Mouse (Mus musculus): Measurements from ENCODE around the gene 1700025F22Rik. TPM values are rescaled to one million over a fixed set of nuclear protein-coding genes. Genes with fewer than 3 reads are reported as not detected.
A peak's percentile ranks its signal among the peaks of the same experiment; 100 is the strongest.
"Not testable (repeated sequence)": the region's sequence is repeated elsewhere in the genome, so short reads cannot be mapped to it uniquely, and the experiment has no call there.

The 1700025F22Rik gene
- polyA plus RNA-seq (2015; fragmentation: Nextera tagmentation; extraction: Ambion mirVana), result not detected in 2 replicates

DNA sequence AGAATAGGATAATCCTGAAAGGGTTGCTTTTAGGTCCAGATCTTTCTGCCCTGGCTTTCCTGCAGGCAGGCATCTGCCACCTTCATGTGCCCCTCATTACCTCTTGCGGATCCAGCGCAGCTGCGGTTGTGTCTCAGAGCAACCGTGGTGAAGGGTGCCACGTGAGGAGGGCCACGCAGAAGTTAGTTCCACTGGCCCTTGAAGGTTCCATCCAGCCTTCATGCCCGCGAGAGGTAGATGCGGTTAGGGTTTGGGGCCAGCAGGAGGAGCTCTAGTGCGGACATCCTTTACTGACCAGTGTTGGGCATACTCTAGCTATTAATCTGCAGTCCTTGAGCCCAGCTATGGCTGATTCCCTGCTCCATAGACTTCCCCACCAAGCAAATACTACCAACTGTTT lies at the start of gene 1700025F22Rik:
Gene 1700025F22Rik, minus strand, starts transcription at position 149 of the 400 bp plus-strand sequence.
- ATAC-seq (ENCODE audit: insufficient number of reproducible peaks, insufficient read depth, low FRiP score, low TSS enrichment, low read depth), result no peak
- WGBS, result 27% methylated on average over 10 of the region's 10 CpGs
- H3K9me3 ChIP-seq, result no peaks in the 10 kb centered on the region

GRCm38 (mm10) chr19:11196546-11196945 lies 31.4 kb upstream of the 1700025F22Rik start, which contains the start of gene Ms4a13:
Gene Ms4a13 (minus strand): TSS chr19:11196737.
- no peaks in the 10 kb centered on the region for H3K27me3 ChIP-seq
- no peaks in the 10 kb centered on the region for H3K4me1 ChIP-seq
- 60% methylated on average over 12 of the region's 12 CpGs for WGBS
- H3K4me3 ChIP-seq, result no peak within 1 kb of the TSS
- no peak within 1 kb of the TSS for H3K4me2 ChIP-seq
- H3K27ac ChIP-seq, result no peak within 1 kb of the TSS
- no peaks in the 10 kb centered on the region for H3K36me3 ChIP-seq
- H3K9me3 ChIP-seq, result no peaks in the 10 kb centered on the region
- no peak for ATAC-seq (ENCODE audit: insufficient number of reproducible peaks, insufficient read depth, low FRiP score, low TSS enrichment, low read depth)
- H3K9ac ChIP-seq, result no peak within 1 kb of the TSS

More for the DNA sequence above, at the start of gene 1700025F22Rik:
- H3K4me2 ChIP-seq, result no peak within 1 kb of the TSS
- H3K27ac ChIP-seq, result no peak within 1 kb of the TSS
- H3K9ac ChIP-seq, result no peak within 1 kb of the TSS
- no peaks in the 10 kb centered on the region for H3K27me3 ChIP-seq
- no peaks in the 10 kb centered on the region for H3K4me1 ChIP-seq
- no peaks in the 10 kb centered on the region for H3K36me3 ChIP-seq
- no peak within 1 kb of the TSS for H3K4me3 ChIP-seq

GRCm38 (mm10) chr19:11192552-11192951 lies 27.4 kb upstream of the 1700025F22Rik start:
- no peak overlapping the region for H3K9ac ChIP-seq
- H3K4me1 ChIP-seq, result no peaks in the 10 kb centered on the region
- no peak overlapping the region for H3K4me3 ChIP-seq
- no peaks in the 10 kb centered on the region for H3K27me3 ChIP-seq
- no peak overlapping the region for H3K27ac ChIP-seq
- ATAC-seq (ENCODE audit: insufficient number of reproducible peaks, insufficient read depth, low FRiP score, low TSS enrichment, low read depth), result no peak
- H3K36me3 ChIP-seq, result no peaks in the 10 kb centered on the region
- WGBS, result 43% methylated on average over 1 of the region's 1 CpGs
- H3K4me2 ChIP-seq, result no peak overlapping the region
- H3K9me3 ChIP-seq, result no peaks in the 10 kb centered on the region

GRCm38 (mm10) chr19:11184121-11184520 lies 19.0 kb upstream of the 1700025F22Rik start:
- Histone ChIP-seq H3K4me3 (no peak overlapping the region), H3K9ac (no peak overlapping the region), H3K36me3 (no peaks in the 10 kb centered on the region), H3K27me3 (no peaks in the 10 kb centered on the region), H3K27ac (no peak overlapping the region), H3K9me3 (no peaks in the 10 kb centered on the region), H3K4me2 (no peak overlapping the region), H3K4me1 (no peaks in the 10 kb centered on the region)
- WGBS, result 13% methylated on average over 5 of the region's 5 CpGs
- no peak for ATAC-seq (ENCODE audit: insufficient number of reproducible peaks, insufficient read depth, low FRiP score, low TSS enrichment, low read depth)

DNA sequence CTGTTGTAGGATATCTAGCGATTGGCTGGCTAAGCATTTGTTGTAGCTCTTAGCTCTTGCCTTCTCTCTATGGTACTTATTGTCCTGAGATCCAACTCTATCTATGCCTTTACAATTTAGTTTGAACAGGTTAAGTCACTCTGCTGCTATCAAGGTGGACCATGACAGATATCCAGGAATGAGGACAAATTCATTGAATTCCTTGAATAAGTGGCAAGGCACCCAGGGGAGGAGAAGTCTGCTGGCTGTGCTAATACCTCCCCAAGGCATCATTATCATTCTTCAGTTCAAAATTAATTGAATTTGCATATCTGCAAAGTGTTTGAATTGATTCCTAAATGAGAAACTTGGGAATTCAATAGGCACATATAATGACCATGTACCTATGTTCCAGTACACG lies 12.3 kb upstream of the 1700025F22Rik start:
- H3K36me3 ChIP-seq, result no peaks in the 10 kb centered on the region
- H3K27me3 ChIP-seq, result no peaks in the 10 kb centered on the region
- no peak overlapping the region for H3K27ac ChIP-seq
- no peak overlapping the region for H3K4me3 ChIP-seq
- no peak overlapping the region for H3K9ac ChIP-seq
- no peaks in the 10 kb centered on the region for H3K9me3 ChIP-seq
- H3K4me1 ChIP-seq, result no peaks in the 10 kb centered on the region
- 71% methylated on average over 2 of the region's 2 CpGs for WGBS
- ATAC-seq (ENCODE audit: insufficient number of reproducible peaks, insufficient read depth, low FRiP score, low TSS enrichment, low read depth), result no peak
- no peak overlapping the region for H3K4me2 ChIP-seq

DNA sequence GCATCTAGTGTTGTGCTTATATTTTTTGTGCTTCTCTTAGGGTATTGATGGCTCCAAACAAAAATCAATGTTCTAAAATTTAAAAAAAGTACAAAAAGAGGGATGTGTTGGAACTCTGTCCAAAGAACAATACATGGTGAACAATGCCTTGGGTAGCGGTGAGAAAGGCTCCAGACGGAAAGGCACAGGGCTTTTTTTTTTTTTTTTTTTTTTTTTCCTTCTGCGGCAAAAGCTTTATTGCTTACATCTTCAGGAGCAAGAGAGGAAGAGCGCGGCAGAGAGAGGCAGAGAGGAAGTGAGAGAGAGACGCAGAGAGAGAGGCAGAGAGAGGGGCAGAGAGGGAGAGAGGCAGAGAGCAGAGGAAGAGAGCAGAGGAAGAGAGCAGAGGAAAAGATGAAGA lies 7.2 kb downstream of the 1700025F22Rik start:
- WGBS, result 83% methylated on average over 6 of the region's 6 CpGs
- not testable (repeated sequence) for H3K36me3 ChIP-seq; H3K27ac ChIP-seq; H3K27me3 ChIP-seq; H3K4me2 ChIP-seq; H3K9me3 ChIP-seq; H3K4me3 ChIP-seq; H3K4me1 ChIP-seq; ATAC-seq (ENCODE audit: insufficient number of reproducible peaks, insufficient read depth, low FRiP score, low TSS enrichment, low read depth); H3K9ac ChIP-seq

DNA sequence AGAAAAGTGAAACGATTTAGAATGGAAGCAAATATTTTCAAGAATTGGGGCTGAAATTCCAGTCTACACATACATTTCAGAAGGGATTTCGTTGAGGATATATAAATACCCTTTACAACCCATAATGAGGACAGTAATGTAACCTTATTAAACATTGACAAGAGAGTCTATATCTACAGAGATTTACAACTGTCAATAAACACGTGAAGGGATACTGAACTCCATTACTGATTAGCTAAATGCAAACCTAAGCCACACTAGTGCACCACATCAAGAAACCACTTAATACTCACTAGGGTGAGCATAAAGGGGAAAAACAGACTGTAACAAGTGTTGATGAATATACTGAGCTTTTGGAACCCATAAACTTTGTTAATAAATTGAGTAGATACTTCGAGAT lies 29.8 kb downstream of the 1700025F22Rik start:
- no peak for ATAC-seq (ENCODE audit: insufficient number of reproducible peaks, insufficient read depth, low FRiP score, low TSS enrichment, low read depth)
- 67% methylated on average over 4 of the region's 4 CpGs for WGBS
- Histone ChIP-seq H3K36me3 (no peaks in the 10 kb centered on the region), H3K4me2 (no peak overlapping the region), H3K4me3 (no peak overlapping the region), H3K27ac (no peak overlapping the region), H3K27me3 (no peaks in the 10 kb centered on the region), H3K4me1 (no peaks in the 10 kb centered on the region), H3K9me3 (no peaks in the 10 kb centered on the region), H3K9ac (no peak overlapping the region)

DNA sequence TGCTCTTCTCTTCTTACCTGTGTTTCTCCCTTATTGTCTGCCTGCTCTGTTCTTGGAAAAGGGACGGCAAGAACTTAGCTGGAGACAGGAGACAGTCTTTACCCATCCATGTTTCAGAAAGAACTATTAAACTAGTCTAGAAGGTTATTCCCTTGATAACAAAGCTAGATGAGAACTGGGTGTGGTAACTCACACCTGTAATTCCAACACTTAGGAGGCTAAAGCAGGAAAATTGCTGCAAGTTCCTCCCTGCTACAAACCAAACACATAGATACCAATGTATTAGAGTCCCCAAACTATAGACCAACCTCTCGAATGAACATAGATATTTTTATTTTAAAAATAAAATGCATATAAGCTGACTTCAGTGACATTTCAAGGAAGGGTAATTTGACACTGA lies 30.3 kb downstream of the 1700025F22Rik start:
- Histone ChIP-seq H3K4me2 (no peak overlapping the region), H3K9me3 (no peaks in the 10 kb centered on the region), H3K4me3 (no peak overlapping the region), H3K4me1 (no peaks in the 10 kb centered on the region), H3K36me3 (no peaks in the 10 kb centered on the region), H3K27me3 (no peaks in the 10 kb centered on the region), H3K27ac (no peak overlapping the region), H3K9ac (no peak overlapping the region)
- ATAC-seq (ENCODE audit: insufficient number of reproducible peaks, insufficient read depth, low FRiP score, low TSS enrichment, low read depth), result no peak
- WGBS, result 81% methylated on average over 2 of the region's 2 CpGs

DNA sequence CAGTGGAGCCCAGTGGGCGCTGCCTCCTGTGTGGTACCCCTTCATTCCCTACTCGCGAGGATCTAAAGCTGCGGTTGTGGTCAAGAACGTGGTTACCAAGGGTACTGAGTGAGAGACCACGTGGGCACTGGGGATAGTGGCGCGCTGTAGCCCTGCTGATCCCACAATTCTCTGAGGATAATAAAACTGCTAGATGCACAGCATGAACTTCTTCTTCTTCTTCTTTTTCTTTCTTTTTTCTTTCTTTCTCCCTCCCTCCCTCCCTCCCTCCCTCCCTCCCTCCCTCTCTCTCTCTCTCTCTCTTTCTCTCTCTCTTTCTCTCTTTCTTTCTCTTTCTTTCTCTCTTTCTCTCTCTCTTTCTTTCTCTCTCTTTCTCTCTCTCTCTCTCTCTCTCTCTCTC lies 34.3 kb downstream of the 1700025F22Rik start, which contains the start of gene 1700017D01Rik:
Gene 1700017D01Rik, minus strand, starts transcription at position 101 of the 400 bp plus-strand sequence.
- WGBS, result 87% methylated on average over 8 of the region's 8 CpGs
- not testable (repeated sequence) for ATAC-seq (ENCODE audit: insufficient number of reproducible peaks, insufficient read depth, low FRiP score, low TSS enrichment, low read depth)

DNA sequence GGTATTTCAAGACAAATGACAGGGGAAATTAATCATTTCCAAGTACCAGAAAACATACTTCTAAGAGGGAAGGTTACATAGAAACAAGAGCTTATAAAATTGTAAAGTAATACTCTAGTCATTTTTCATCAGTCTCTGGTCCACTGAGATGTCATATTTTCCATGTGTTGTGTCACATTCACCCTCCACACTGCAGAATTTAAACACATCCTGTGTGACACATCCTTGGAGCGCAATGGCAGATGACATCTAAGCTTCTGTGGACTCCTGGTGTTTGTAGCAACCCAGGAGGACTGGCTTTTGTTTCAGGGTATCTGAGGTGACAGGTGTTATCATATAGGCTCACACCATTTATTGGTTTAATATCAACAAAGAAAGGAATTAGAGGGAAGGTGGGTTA lies 35.4 kb downstream of the 1700025F22Rik start:
- no peaks in the 10 kb centered on the region for H3K36me3 ChIP-seq
- H3K27ac ChIP-seq, result no peak overlapping the region
- no peaks in the 10 kb centered on the region for H3K4me1 ChIP-seq
- 81% methylated on average over 1 of the region's 1 CpGs for WGBS
- no peak overlapping the region for H3K4me2 ChIP-seq
- H3K4me3 ChIP-seq, result no peak overlapping the region
- H3K27me3 ChIP-seq, result no peaks in the 10 kb centered on the region
- ATAC-seq (ENCODE audit: insufficient number of reproducible peaks, insufficient read depth, low FRiP score, low TSS enrichment, low read depth), result no peak
- no peak overlapping the region for H3K9ac ChIP-seq
- H3K9me3 ChIP-seq, result peaks cover 5% of the 10 kb centered on the region; the same call in 1 of the 2 replicates

More for the DNA sequence above, 34.3 kb downstream of the 1700025F22Rik start, which contains the start of gene 1700017D01Rik:
- H3K36me3 ChIP-seq, H3K9ac ChIP-seq, H3K27me3 ChIP-seq, H3K4me1 ChIP-seq, H3K4me3 ChIP-seq, H3K27ac ChIP-seq, H3K9me3 ChIP-seq, H3K4me2 ChIP-seq: not testable (repeated sequence)

GRCm38 (mm10) chr19:11121016-11121420 lies 44.1 kb downstream of the 1700025F22Rik start:
- Histone ChIP-seq H3K4me2 (peak overlapping the region; percentile 52), H3K4me3 (peak overlapping the region; percentile 41)
- ATAC-seq (ENCODE audit: insufficient number of reproducible peaks, insufficient read depth, low FRiP score, low TSS enrichment, low read depth), result peak; percentile 90
- not testable (repeated sequence) for H3K9ac ChIP-seq, H3K36me3 ChIP-seq, H3K27ac ChIP-seq, H3K4me1 ChIP-seq, H3K9me3 ChIP-seq, H3K27me3 ChIP-seq
- 2% methylated on average over 16 of the region's 38 CpGs for WGBS

DNA sequence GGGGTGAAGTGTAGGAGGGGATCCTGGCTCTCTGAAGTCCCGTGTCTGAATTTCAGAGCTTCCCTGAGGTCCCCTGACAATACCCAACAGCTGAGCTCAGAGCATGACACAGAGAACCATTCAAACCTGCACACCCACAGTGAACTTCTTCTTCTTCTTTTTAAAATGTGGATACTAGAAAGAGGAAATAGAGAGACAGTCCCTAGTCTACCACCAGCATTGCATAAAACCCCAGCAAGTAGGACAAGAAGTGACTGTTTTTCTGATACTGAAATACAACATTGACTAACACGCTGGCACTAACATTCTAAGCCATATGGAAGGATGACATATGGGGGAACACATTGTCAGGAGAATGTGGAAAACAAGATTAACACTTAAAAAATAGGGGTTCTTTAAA lies 45.8 kb downstream of the 1700025F22Rik start:
- 91% methylated on average over 2 of the region's 2 CpGs for WGBS
- no peak for ATAC-seq (ENCODE audit: insufficient number of reproducible peaks, insufficient read depth, low FRiP score, low TSS enrichment, low read depth)
- no peak overlapping the region for H3K4me3 ChIP-seq
- no peaks in the 10 kb centered on the region for H3K4me1 ChIP-seq
- H3K9ac ChIP-seq, result no peak overlapping the region
- no peaks in the 10 kb centered on the region for H3K27me3 ChIP-seq
- no peaks in the 10 kb centered on the region for H3K9me3 ChIP-seq
- no peak overlapping the region for H3K27ac ChIP-seq
- no peaks in the 10 kb centered on the region for H3K36me3 ChIP-seq
- H3K4me2 ChIP-seq, result no peak overlapping the region
